Mouse (Mus musculus) embryonic facial prominence, embryonic 12.5 days (tissue): ENCODE results near the gene Hoxd9. TPM values are rescaled to one million over a fixed set of nuclear protein-coding genes. Genes with fewer than 3 reads are reported as not detected.

Experiments
- ATAC-seq: fragments of 200-750 bp; cut with Nextera tagmentation; 2 replicates; pipeline ENCODE4 v1.8.0; 2017; ENCODE audit not compliant: insufficient number of reproducible peaks, insufficient read depth, low FRiP score, low TSS enrichment
- H3K27ac ChIP-seq: fragments of 300-500 bp; sonication (generic); 2 replicates; pipeline ENCODE4 v1.5.1; 2016; ENCODE audit warnings: mild to moderate bottlenecking
- H3K27me3 ChIP-seq: fragments of 300-500 bp; sonication (generic); 2 replicates; pipeline ENCODE4 v1.6.1; 2016; ENCODE audit warnings: mild to moderate bottlenecking, moderate library complexity
- H3K36me3 ChIP-seq: fragments of 300-500 bp; sonication (generic); 2 replicates; pipeline ENCODE4 v1.6.1; 2016; ENCODE audit warnings: mild to moderate bottlenecking
- H3K4me1 ChIP-seq: fragments of 300-500 bp; sonication (generic); 2 replicates; pipeline ENCODE4 v1.6.1; 2016
- H3K4me2 ChIP-seq: fragments of 300-500 bp; sonication (generic); replicated peaks from 2 replicates; pipeline ENCODE4 v1.6.1; 2016; ENCODE audit warnings: mild to moderate bottlenecking, moderate library complexity
- H3K4me3 ChIP-seq: fragments of 300-500 bp; sonication (generic); 2 replicates; pipeline ENCODE4 v1.5.1; 2016; ENCODE audit warnings: mild to moderate bottlenecking
- H3K9ac ChIP-seq: fragments of 300-500 bp; sonication (generic); 2 replicates; pipeline ENCODE4 v1.6.1; 2016; ENCODE audit warnings: mild to moderate bottlenecking, moderate library complexity
- H3K9me3 ChIP-seq: fragments of 300-500 bp; sonication (generic); 2 replicates; pipeline ENCODE4 v1.6.1; 2016; ENCODE audit warnings: mild to moderate bottlenecking, moderate library complexity
- WGBS: fragments of 180-500 bp; shearing (Covaris S2); methylation state at CpG from one replicate; pipeline ENCODE4 v1.1.7; 2016; 5-methylcytosine and 5-hydroxymethylcytosine counted together
- polyA plus RNA-seq: library from polyadenylated mRNA; unstranded; fragments of >200 nt; fragmentation: Nextera tagmentation; extraction: Ambion mirVana; gene quantifications from 2 replicates; pipeline ENCODE4 v1.2.1, GENCODE M21; 2016

Hoxd9 gene
- polyA plus RNA-seq, 1 experiment from 2014 or later: 0.72 TPM

- Histone ChIP-seq H3K27ac (no peak overlapping the region), H3K4me2 (0 out of 2 replicates have a peak overlapping the region, but pooled peaks have one; percentile 5), H3K36me3 (no peaks in the 10 kb centered on the region), H3K9me3 (no peaks in the 10 kb centered on the region), H3K27me3 (peaks cover 98% of the 10 kb centered on the region), H3K9ac (no peak overlapping the region), H3K4me1 (peaks cover 18% of the 10 kb centered on the region), H3K4me3 (no peak overlapping the region)
- WGBS: under 1% methylated on average over 23 of the region's 23 CpGs
- ATAC-seq: no peak
Measured at GRCm38 (mm10) chr2:74679980-74680379, 17.5 kb upstream of the Hoxd9 start.

- Histone ChIP-seq H3K9me3 (no peaks in the 10 kb centered on the region), H3K36me3 (no peaks in the 10 kb centered on the region), H3K4me2 (no peak overlapping the region), H3K4me1 (peaks cover 18% of the 10 kb centered on the region), H3K27me3 (peaks cover 97% of the 10 kb centered on the region), H3K9ac (no peak overlapping the region), H3K27ac (no peak overlapping the region), H3K4me3 (no peak overlapping the region)
- no peak for ATAC-seq
- under 1% methylated on average over 21 of the region's 21 CpGs for WGBS
Measured at GRCm38 (mm10) chr2:74680561-74681398, 16.7 kb upstream of the Hoxd9 start.

DNA sequence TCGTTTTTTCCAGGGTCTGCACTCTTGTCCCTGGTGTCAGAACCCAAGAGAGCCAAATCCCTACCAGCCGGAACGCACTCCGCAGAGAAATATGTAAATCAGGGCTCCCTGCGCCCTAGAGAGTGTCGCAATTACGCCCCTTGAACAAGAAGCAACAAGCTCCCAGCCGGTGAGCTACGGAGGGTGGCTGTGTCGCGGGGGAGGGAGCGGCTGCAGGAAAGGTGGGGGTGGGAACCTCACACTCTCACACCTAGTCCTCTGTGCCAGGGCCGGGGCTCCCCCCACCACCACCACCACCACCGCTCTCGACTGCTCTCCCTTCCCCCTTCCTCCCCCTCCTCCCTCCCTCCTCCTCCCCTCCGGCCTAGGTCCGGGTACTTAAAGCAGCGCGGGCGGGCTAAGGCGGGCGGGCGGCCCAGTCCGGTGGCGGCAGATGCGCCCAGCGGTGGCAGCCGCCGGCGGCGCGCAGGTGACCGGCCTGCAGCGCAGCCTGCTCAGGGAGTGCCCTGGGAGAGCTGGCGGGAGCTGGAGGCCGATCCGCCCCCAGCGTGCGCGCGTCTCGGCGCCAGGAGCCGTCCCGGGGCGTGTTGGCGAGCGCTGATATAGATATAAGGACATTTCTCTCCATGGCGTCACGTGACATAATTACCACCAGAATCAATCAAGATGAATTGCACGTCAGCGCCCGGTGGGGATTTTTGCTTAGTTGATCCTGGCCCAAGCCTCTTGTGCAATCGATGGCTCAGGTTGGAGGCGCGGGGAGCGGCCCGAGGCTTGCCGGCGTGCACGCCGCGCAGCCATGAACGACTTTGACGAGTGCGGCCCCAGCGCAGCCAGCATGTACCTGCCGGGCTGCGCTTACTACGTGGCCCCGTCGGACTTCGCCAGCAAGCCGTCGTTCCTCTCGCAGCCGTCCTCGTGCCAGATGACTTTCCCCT is 15.7 kb upstream of the Hoxd9 start:
- no peaks in the 10 kb centered on the region for H3K36me3 ChIP-seq
- ATAC-seq: no peak
- no peak overlapping the region for H3K27ac ChIP-seq
- H3K4me3 ChIP-seq: peak overlapping the region; percentile 22; the same call in 1 of the 2 replicates
- H3K9me3 ChIP-seq: no peaks in the 10 kb centered on the region
- under 1% methylated on average over 71 of the region's 78 CpGs for WGBS
- no peak overlapping the region for H3K9ac ChIP-seq
- peaks cover 18% of the 10 kb centered on the region for H3K4me1 ChIP-seq
- peak overlapping the region; percentile 32 for H3K4me2 ChIP-seq
- peaks cover 91% of the 10 kb centered on the region for H3K27me3 ChIP-seq

GRCm38 (mm10) chr2:74682796-74683195 is 14.7 kb upstream of the Hoxd9 start:
- Histone ChIP-seq H3K9ac (no peak overlapping the region), H3K9me3 (no peaks in the 10 kb centered on the region), H3K27me3 (peaks cover 91% of the 10 kb centered on the region), H3K36me3 (no peaks in the 10 kb centered on the region), H3K4me1 (peaks cover 18% of the 10 kb centered on the region), H3K4me3 (peak overlapping the region; percentile 9; the same call in 1 of the 2 replicates), H3K27ac (no peak overlapping the region), H3K4me2 (peak overlapping the region; percentile 32)
- no peak for ATAC-seq
- WGBS: under 1% methylated on average over 44 of the region's 51 CpGs

DNA sequence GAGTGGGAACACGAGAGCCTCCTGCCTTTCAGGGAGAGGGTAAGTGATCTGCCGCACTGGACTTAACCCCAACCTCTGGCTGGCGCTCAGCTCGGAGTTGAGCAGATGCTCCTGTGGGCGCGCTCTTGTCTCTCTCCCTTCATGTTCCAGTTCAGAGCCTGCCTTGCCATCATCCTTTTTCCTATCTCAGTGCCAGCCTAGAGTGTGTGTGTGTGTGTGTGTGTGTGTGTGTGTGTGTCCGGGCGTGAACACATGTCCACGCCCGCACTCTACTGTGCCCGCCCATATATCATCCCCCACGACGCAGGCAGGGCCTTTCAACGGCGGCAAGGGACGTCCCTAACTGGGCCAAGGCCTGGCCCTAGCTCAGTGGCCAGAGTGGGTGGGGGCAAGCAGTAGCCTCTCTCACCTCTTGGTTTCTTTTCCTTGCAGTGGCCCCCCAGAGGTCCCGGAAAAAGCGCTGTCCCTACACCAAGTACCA is 14.0 kb upstream of the Hoxd9 start:
- ATAC-seq: no peak
- Histone ChIP-seq H3K9me3 (no peaks in the 10 kb centered on the region), H3K27ac (no peak overlapping the region), H3K9ac (no peak overlapping the region), H3K36me3 (no peaks in the 10 kb centered on the region), H3K4me2 (no peak overlapping the region), H3K4me3 (no peak overlapping the region), H3K4me1 (peaks cover 18% of the 10 kb centered on the region), H3K27me3 (peaks cover 92% of the 10 kb centered on the region)
- WGBS: 0% methylated on average over 18 of the region's 18 CpGs

DNA sequence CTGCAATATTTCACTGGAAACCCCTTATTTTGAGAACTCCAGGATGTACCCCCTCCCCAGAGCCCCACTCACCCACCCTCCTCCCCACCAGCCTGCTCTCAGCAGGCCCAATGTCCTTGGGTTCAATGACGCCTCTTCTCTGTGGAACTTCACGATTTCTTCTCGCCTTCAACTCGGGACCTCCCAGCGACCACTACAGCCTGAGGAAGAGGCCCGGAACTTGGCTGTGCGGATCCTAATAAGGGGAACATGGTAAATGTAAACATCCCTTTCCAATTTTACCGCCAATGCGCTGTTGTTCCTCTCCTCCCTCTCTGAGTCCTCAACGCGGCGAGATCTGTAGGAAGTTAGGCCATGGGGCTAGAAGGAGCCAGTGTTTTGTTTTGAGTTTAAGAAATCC is 13.4 kb upstream of the Hoxd9 start:
- ATAC-seq: no peak
- Histone ChIP-seq H3K4me3 (no peak overlapping the region), H3K4me1 (peaks cover 18% of the 10 kb centered on the region), H3K9ac (no peak overlapping the region), H3K27me3 (peaks cover 90% of the 10 kb centered on the region), H3K9me3 (no peaks in the 10 kb centered on the region), H3K27ac (no peak overlapping the region), H3K4me2 (no peak overlapping the region), H3K36me3 (no peaks in the 10 kb centered on the region)
- under 1% methylated on average over 12 of the region's 12 CpGs for whole genome bisulfite sequencing

DNA sequence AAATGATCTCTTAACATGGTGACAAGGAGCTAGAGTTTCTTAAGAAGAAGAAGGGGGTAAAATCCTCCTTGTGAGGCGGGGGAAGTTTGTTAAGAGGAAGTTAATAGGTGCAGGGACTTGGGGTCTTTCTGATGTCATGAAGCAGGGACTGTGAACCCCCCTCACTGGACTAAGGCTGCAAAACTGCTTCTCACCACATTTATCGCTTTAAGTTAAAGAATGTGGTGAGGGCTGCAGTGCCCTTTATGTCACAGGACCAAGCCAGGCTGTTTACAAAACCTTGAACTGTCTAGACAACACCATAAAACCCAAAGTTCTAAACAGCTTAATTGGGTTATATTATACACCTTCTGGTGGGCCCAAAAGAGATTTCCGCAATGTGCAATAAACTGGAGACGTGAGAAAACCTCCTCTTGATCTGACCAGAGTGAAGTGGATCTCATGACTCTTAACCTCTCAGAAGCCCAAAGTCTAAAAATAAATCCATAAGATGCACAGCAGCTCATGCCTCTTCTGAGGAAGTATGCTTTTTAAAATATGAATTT is 12.4 kb upstream of the Hoxd9 start:
- peaks cover 12% of the 10 kb centered on the region for H3K4me1 ChIP-seq
- H3K27ac ChIP-seq: no peak overlapping the region
- no peak for ATAC-seq
- H3K9ac ChIP-seq: no peak overlapping the region
- H3K27me3 ChIP-seq: peaks cover 85% of the 10 kb centered on the region
- H3K4me3 ChIP-seq: no peak overlapping the region
- no peaks in the 10 kb centered on the region for H3K9me3 ChIP-seq
- 12% methylated on average over 4 of the region's 4 CpGs for WGBS
- H3K36me3 ChIP-seq: no peaks in the 10 kb centered on the region
- H3K4me2 ChIP-seq: no peak overlapping the region

- Histone ChIP-seq H3K4me3 (no peak overlapping the region), H3K9ac (no peak overlapping the region), H3K36me3 (no peaks in the 10 kb centered on the region), H3K4me1 (peaks cover 12% of the 10 kb centered on the region), H3K4me2 (no peak overlapping the region), H3K27ac (no peak overlapping the region), H3K9me3 (no peaks in the 10 kb centered on the region), H3K27me3 (peaks cover 79% of the 10 kb centered on the region)
- WGBS: 5% methylated on average over 17 of the region's 17 CpGs
- ATAC-seq: no peak
Measured at GRCm38 (mm10) chr2:74686301-74686987, 11.1 kb upstream of the Hoxd9 start.

GRCm38 (mm10) chr2:74686988-74687697 is 10.4 kb upstream of the Hoxd9 start:
- under 1% methylated on average over 27 of the region's 27 CpGs for WGBS
- Histone ChIP-seq H3K9ac (no peak overlapping the region), H3K36me3 (no peaks in the 10 kb centered on the region), H3K27me3 (peaks cover 79% of the 10 kb centered on the region), H3K27ac (no peak overlapping the region), H3K9me3 (no peaks in the 10 kb centered on the region), H3K4me3 (no peak overlapping the region), H3K4me2 (no peak overlapping the region), H3K4me1 (peaks cover 5% of the 10 kb centered on the region)
- ATAC-seq: no peak

DNA sequence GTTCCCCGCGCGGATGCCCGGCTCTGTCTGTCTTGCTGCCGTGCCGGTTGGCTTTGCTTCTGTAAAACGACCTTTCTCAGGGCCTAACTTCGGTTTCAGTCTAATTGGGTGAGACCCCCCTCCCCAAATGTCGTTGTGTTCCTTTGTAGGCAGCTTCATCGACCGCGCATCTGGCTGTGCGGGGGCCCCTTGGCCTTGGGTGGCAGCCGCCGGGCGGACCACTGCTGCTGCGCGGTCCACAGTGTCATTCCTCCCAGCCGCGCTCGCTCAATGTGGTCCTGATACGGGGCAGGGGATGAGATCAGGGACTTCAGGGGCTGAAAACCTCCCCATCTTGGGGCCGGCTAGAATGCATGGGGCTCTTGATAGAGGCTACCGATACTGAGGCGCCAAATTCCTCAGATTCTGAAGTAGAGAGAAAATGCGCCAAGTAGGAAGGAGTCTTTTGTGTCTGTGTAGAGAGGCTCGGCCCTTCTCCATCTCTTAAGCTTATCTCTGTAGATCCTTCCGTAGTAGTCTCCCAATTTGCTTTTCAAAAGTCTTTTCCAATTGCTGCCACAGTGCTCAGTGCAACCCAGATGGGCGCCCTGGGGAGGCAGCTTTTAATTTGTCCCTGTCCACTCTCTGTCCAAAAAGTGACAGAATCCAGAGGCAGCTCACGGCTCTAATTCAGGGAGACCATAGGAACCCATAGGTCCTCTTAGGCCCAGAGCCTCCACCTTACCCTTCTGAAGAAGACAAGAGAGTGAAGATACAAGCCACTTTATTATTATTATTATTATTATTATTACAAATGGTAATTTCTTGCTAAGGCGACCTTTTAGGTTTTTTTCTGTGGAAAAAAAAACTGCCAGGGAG is 9.6 kb upstream of the Hoxd9 start:
- Histone ChIP-seq H3K27ac (no peak overlapping the region), H3K9ac (no peak overlapping the region), H3K9me3 (no peaks in the 10 kb centered on the region), H3K36me3 (no peaks in the 10 kb centered on the region), H3K27me3 (peaks cover 79% of the 10 kb centered on the region), H3K4me1 (no peaks in the 10 kb centered on the region; the same call in 1 of the 2 replicates), H3K4me3 (no peak overlapping the region), H3K4me2 (no peak overlapping the region)
- ATAC-seq: no peak
- WGBS: 1% methylated on average over 31 of the region's 31 CpGs
